Mouse (Mus musculus): ENCODE data around the gene 1700123L14Rik. TPM values are rescaled to one million over a fixed set of nuclear protein-coding genes. Genes with fewer than 3 reads are reported as not detected.
"Not testable (repeated sequence)": the region's sequence is repeated elsewhere in the genome, so short reads cannot be mapped to it uniquely, and the experiment has no call there.

Gene 1700123L14Rik
- not detected in 2 replicates for polyA plus RNA-seq (2014; fragmentation: Nextera tagmentation; extraction: Ambion mirVana)

GRCm38 (mm10) chr6:96165818-96166379, at the start of gene 1700123L14Rik:
Gene 1700123L14Rik (minus strand): TSS chr6:96166243.
- no peaks in the 10 kb centered on the region for H3K4me1 ChIP-seq (ENCODE audit: control insufficient read depth, insufficient read depth, low read length)
- H3K9ac ChIP-seq (replicated peaks; ENCODE audit: low read length): no peak within 1 kb of the TSS
- no peaks in the 10 kb centered on the region for H3K9me3 ChIP-seq (replicated peaks; ENCODE audit: control insufficient read depth, low read length)
- H3K36me3 ChIP-seq (replicated peaks; ENCODE audit: control insufficient read depth, insufficient read depth, low read depth, low read length): no peaks in the 10 kb centered on the region
- ATAC-seq (replicated peaks; ENCODE audit: insufficient number of reproducible peaks, low FRiP score, low TSS enrichment, low read depth) (no peak), DNase-seq (ENCODE audit: low spot score) (no peak)
- H3K4me3 ChIP-seq (ENCODE audit: low read depth, low read length): no peak within 1 kb of the TSS
- 86% methylated on average over 18 of the region's 18 CpGs for WGBS
- H3K4me2 ChIP-seq (ENCODE audit: low read depth, low read length): no peak within 1 kb of the TSS
- H3K27ac ChIP-seq (replicated peaks; ENCODE audit: low read depth, low read length): no peak within 1 kb of the TSS
- H3K27me3 ChIP-seq (ENCODE audit: control insufficient read depth, insufficient read depth, low read length): no peaks in the 10 kb centered on the region

- Histone ChIP-seq H3K36me3 (replicated peaks; ENCODE audit: control insufficient read depth, insufficient read depth, low read depth, low read length) (no peaks in the 10 kb centered on the region), H3K9me3 (replicated peaks; ENCODE audit: control insufficient read depth, low read length) (no peaks in the 10 kb centered on the region), H3K4me3 (ENCODE audit: low read depth, low read length) (no peak overlapping the region), H3K4me2 (ENCODE audit: low read depth, low read length) (no peak overlapping the region), H3K4me1 (ENCODE audit: control insufficient read depth, insufficient read depth, low read length) (no peaks in the 10 kb centered on the region), H3K27me3 (ENCODE audit: control insufficient read depth, insufficient read depth, low read length) (no peaks in the 10 kb centered on the region), H3K27ac (replicated peaks; ENCODE audit: low read depth, low read length) (no peak overlapping the region), H3K9ac (replicated peaks; ENCODE audit: low read length) (no peak overlapping the region)
- DNase-seq (ENCODE audit: low spot score) (no peak), ATAC-seq (replicated peaks; ENCODE audit: insufficient number of reproducible peaks, low FRiP score, low TSS enrichment, low read depth) (no peak)
- 91% methylated on average over 2 of the region's 2 CpGs for WGBS
These were observed 39.4 kb upstream of the 1700123L14Rik start for GRCm38 (mm10) chr6:96205395-96205794.

- not testable (repeated sequence) for H3K9me3 ChIP-seq (replicated peaks; ENCODE audit: control insufficient read depth, low read length); H3K4me2 ChIP-seq (ENCODE audit: low read depth, low read length); H3K27me3 ChIP-seq (ENCODE audit: control insufficient read depth, insufficient read depth, low read length); DNase-seq (ENCODE audit: low spot score); H3K36me3 ChIP-seq (replicated peaks; ENCODE audit: control insufficient read depth, insufficient read depth, low read depth, low read length); H3K27ac ChIP-seq (replicated peaks; ENCODE audit: low read depth, low read length); H3K9ac ChIP-seq (replicated peaks; ENCODE audit: low read length); H3K4me1 ChIP-seq (ENCODE audit: control insufficient read depth, insufficient read depth, low read length); H3K4me3 ChIP-seq (ENCODE audit: low read depth, low read length); ATAC-seq (replicated peaks; ENCODE audit: insufficient number of reproducible peaks, low FRiP score, low TSS enrichment, low read depth)
- 93% methylated on average over 2 of the region's 2 CpGs for WGBS
These were observed 32.9 kb upstream of the 1700123L14Rik start for GRCm38 (mm10) chr6:96198991-96199390.

GRCm38 (mm10) chr6:96186517-96186916, 20.5 kb upstream of the 1700123L14Rik start:
- H3K36me3 ChIP-seq (replicated peaks; ENCODE audit: control insufficient read depth, insufficient read depth, low read depth, low read length): no peaks in the 10 kb centered on the region
- H3K4me3 ChIP-seq (ENCODE audit: low read depth, low read length): no peak overlapping the region
- no peak overlapping the region for H3K4me2 ChIP-seq (ENCODE audit: low read depth, low read length)
- H3K27ac ChIP-seq (replicated peaks; ENCODE audit: low read depth, low read length): no peak overlapping the region
- DNase-seq (ENCODE audit: low spot score) (no peak), ATAC-seq (replicated peaks; ENCODE audit: insufficient number of reproducible peaks, low FRiP score, low TSS enrichment, low read depth) (no peak)
- WGBS: 80% methylated on average over 2 of the region's 2 CpGs
- no peak overlapping the region for H3K9ac ChIP-seq (replicated peaks; ENCODE audit: low read length)
- H3K4me1 ChIP-seq (ENCODE audit: control insufficient read depth, insufficient read depth, low read length): no peaks in the 10 kb centered on the region
- no peaks in the 10 kb centered on the region for H3K9me3 ChIP-seq (replicated peaks; ENCODE audit: control insufficient read depth, low read length)
- no peaks in the 10 kb centered on the region for H3K27me3 ChIP-seq (ENCODE audit: control insufficient read depth, insufficient read depth, low read length)

- no peak overlapping the region for H3K9ac ChIP-seq (replicated peaks; ENCODE audit: low read length)
- no peaks in the 10 kb centered on the region for H3K4me1 ChIP-seq (ENCODE audit: control insufficient read depth, insufficient read depth, low read length)
- no peak for DNase-seq (ENCODE audit: low spot score)
- H3K4me2 ChIP-seq (ENCODE audit: low read depth, low read length): no peak overlapping the region
- H3K4me3 ChIP-seq (ENCODE audit: low read depth, low read length): no peak overlapping the region
- no peaks in the 10 kb centered on the region for H3K36me3 ChIP-seq (replicated peaks; ENCODE audit: control insufficient read depth, insufficient read depth, low read depth, low read length)
- H3K27me3 ChIP-seq (ENCODE audit: control insufficient read depth, insufficient read depth, low read length): no peaks in the 10 kb centered on the region
- no peak overlapping the region for H3K27ac ChIP-seq (replicated peaks; ENCODE audit: low read depth, low read length)
- ATAC-seq (replicated peaks; ENCODE audit: insufficient number of reproducible peaks, low FRiP score, low TSS enrichment, low read depth): no peak
- no peaks in the 10 kb centered on the region for H3K9me3 ChIP-seq (replicated peaks; ENCODE audit: control insufficient read depth, low read length)
- WGBS: 59% methylated on average over 4 of the region's 4 CpGs
These were observed 17.3 kb upstream of the 1700123L14Rik start for GRCm38 (mm10) chr6:96183392-96183791.

- no peak overlapping the region for H3K9ac ChIP-seq (replicated peaks; ENCODE audit: low read length)
- H3K36me3 ChIP-seq (replicated peaks; ENCODE audit: control insufficient read depth, insufficient read depth, low read depth, low read length): no peaks in the 10 kb centered on the region
- H3K9me3 ChIP-seq (replicated peaks; ENCODE audit: control insufficient read depth, low read length): no peaks in the 10 kb centered on the region
- no peak overlapping the region for H3K27ac ChIP-seq (replicated peaks; ENCODE audit: low read depth, low read length)
- ATAC-seq (replicated peaks; ENCODE audit: insufficient number of reproducible peaks, low FRiP score, low TSS enrichment, low read depth): no peak
- DNase-seq (ENCODE audit: low spot score): no peak
- no peak overlapping the region for H3K4me2 ChIP-seq (ENCODE audit: low read depth, low read length)
- no peaks in the 10 kb centered on the region for H3K4me1 ChIP-seq (ENCODE audit: control insufficient read depth, insufficient read depth, low read length)
- H3K27me3 ChIP-seq (ENCODE audit: control insufficient read depth, insufficient read depth, low read length): no peaks in the 10 kb centered on the region
- no peak overlapping the region for H3K4me3 ChIP-seq (ENCODE audit: low read depth, low read length)
These were observed 12.5 kb upstream of the 1700123L14Rik start for GRCm38 (mm10) chr6:96178530-96178929.

- Histone ChIP-seq H3K27me3 (ENCODE audit: control insufficient read depth, insufficient read depth, low read length) (no peaks in the 10 kb centered on the region), H3K27ac (replicated peaks; ENCODE audit: low read depth, low read length) (no peak overlapping the region), H3K36me3 (replicated peaks; ENCODE audit: control insufficient read depth, insufficient read depth, low read depth, low read length) (no peaks in the 10 kb centered on the region), H3K4me1 (ENCODE audit: control insufficient read depth, insufficient read depth, low read length) (no peaks in the 10 kb centered on the region), H3K4me3 (ENCODE audit: low read depth, low read length) (no peak overlapping the region), H3K9me3 (replicated peaks; ENCODE audit: control insufficient read depth, low read length) (no peaks in the 10 kb centered on the region), H3K9ac (replicated peaks; ENCODE audit: low read length) (no peak overlapping the region), H3K4me2 (ENCODE audit: low read depth, low read length) (no peak overlapping the region)
- ATAC-seq (replicated peaks; ENCODE audit: insufficient number of reproducible peaks, low FRiP score, low TSS enrichment, low read depth) (no peak), DNase-seq (ENCODE audit: low spot score) (no peak)
- WGBS: 97% methylated on average over 3 of the region's 3 CpGs
These were observed 7.6 kb upstream of the 1700123L14Rik start for GRCm38 (mm10) chr6:96173681-96174080.

GRCm38 (mm10) chr6:96167031-96167430, 988 bp upstream of the 1700123L14Rik start:
- H3K9ac ChIP-seq (replicated peaks; ENCODE audit: low read length): no peak overlapping the region
- no peak for DNase-seq (ENCODE audit: low spot score)
- H3K27me3 ChIP-seq (ENCODE audit: control insufficient read depth, insufficient read depth, low read length): no peaks in the 10 kb centered on the region
- no peak for ATAC-seq (replicated peaks; ENCODE audit: insufficient number of reproducible peaks, low FRiP score, low TSS enrichment, low read depth)
- no peaks in the 10 kb centered on the region for H3K9me3 ChIP-seq (replicated peaks; ENCODE audit: control insufficient read depth, low read length)
- H3K27ac ChIP-seq (replicated peaks; ENCODE audit: low read depth, low read length): no peak overlapping the region
- no peaks in the 10 kb centered on the region for H3K36me3 ChIP-seq (replicated peaks; ENCODE audit: control insufficient read depth, insufficient read depth, low read depth, low read length)
- H3K4me2 ChIP-seq (ENCODE audit: low read depth, low read length): no peak overlapping the region
- no peak overlapping the region for H3K4me3 ChIP-seq (ENCODE audit: low read depth, low read length)
- H3K4me1 ChIP-seq (ENCODE audit: control insufficient read depth, insufficient read depth, low read length): no peaks in the 10 kb centered on the region
